Mouse (Mus musculus) embryonic facial prominence, embryonic 13.5 days (tissue): Measurements from ENCODE around the gene Foxj3. TPM values are rescaled to one million over a fixed set of nuclear protein-coding genes. Genes with fewer than 3 reads are reported as not detected.
"Not testable (repeated sequence)": the region's sequence is repeated elsewhere in the genome, so short reads cannot be mapped to it uniquely, and the experiment has no call there.

Experiments used
- ATAC-seq: fragments of 200-750 bp; cut with Nextera tagmentation; 2 replicates; pipeline ENCODE4 v1.8.0; 2017; ENCODE audit warnings: low read depth; ENCODE audit not compliant: insufficient number of reproducible peaks, insufficient read depth, low FRiP score, low TSS enrichment
- H3K27ac ChIP-seq: fragments of 300-500 bp; sonication (generic); 2 replicates; pipeline ENCODE4 v1.5.1; 2015; ENCODE audit warnings: moderate library complexity, mild to moderate bottlenecking, inconsistent platforms
- H3K27me3 ChIP-seq: fragments of 300-500 bp; sonication (generic); 2 replicates; pipeline ENCODE4 v1.6.1; 2015; ENCODE audit warnings: mild to moderate bottlenecking, inconsistent platforms
- H3K36me3 ChIP-seq: fragments of 300-500 bp; sonication (generic); 2 replicates; pipeline ENCODE4 v1.6.1; 2015; ENCODE audit warnings: mild to moderate bottlenecking, inconsistent platforms
- H3K4me1 ChIP-seq: fragments of 300-500 bp; sonication (generic); 2 replicates; pipeline ENCODE4 v1.6.1; 2015; ENCODE audit warnings: inconsistent platforms
- H3K4me2 ChIP-seq: fragments of 300-500 bp; sonication (generic); 2 replicates; pipeline ENCODE4 v1.6.1; 2015; ENCODE audit warnings: moderate library complexity, mild to moderate bottlenecking, inconsistent platforms
- H3K4me3 ChIP-seq: fragments of 300-500 bp; sonication (generic); 2 replicates; pipeline ENCODE4 v1.5.1; 2015; ENCODE audit warnings: mild to moderate bottlenecking, inconsistent platforms
- H3K9ac ChIP-seq: fragments of 300-500 bp; sonication (generic); 2 replicates; pipeline ENCODE4 v1.6.1; 2015; ENCODE audit warnings: mild to moderate bottlenecking, inconsistent platforms
- H3K9me3 ChIP-seq: fragments of 300-500 bp; sonication (generic); 2 replicates; pipeline ENCODE4 v1.6.1; 2016; ENCODE audit warnings: inconsistent platforms
- WGBS: fragments of 180-500 bp; shearing (Covaris S2); methylation state at CpG from one replicate; pipeline ENCODE4 v1.1.7; 2015; ENCODE audit warnings: mixed read lengths; 5-methylcytosine and 5-hydroxymethylcytosine counted together
- polyA plus RNA-seq: library from polyadenylated mRNA; unstranded; fragments of >200 nt; fragmentation: Nextera tagmentation; extraction: Ambion mirVana; gene quantifications from 2 replicates; pipeline ENCODE4 v1.2.1, GENCODE M21; 2015

Foxj3 gene
- polyA plus RNA-seq, 1 experiment from 2014 or later, result 27.1 TPM

DNA sequence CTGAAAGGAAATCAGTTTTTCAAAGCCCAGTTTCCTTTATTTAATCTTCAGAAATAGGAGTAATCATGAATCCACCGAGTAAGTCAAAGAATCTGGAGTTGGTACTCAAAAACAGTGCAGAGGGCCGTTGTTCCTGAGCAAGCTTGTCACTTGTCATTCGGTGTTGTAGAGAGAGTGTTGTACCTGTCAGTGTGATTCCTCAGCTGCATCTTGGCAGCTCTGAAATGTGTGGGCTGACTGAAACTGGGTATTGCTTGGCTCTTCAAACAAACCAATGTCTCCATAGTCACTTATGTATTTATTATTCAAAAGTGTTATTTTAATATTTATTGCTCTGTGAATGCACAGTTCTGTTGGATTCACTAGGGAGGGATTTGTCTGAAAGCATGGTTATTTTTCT lies 90.1 kb downstream of the Foxj3 start:
- ATAC-seq, result no peak
- Histone ChIP-seq H3K27me3 (no peaks in the 10 kb centered on the region), H3K36me3 (peaks cover 60% of the 10 kb centered on the region), H3K27ac (no peak overlapping the region), H3K4me2 (no peak overlapping the region), H3K9ac (no peak overlapping the region), H3K9me3 (no peaks in the 10 kb centered on the region), H3K4me1 (no peaks in the 10 kb centered on the region), H3K4me3 (no peak overlapping the region)
- WGBS, result 87% methylated on average over 3 of the region's 3 CpGs

DNA sequence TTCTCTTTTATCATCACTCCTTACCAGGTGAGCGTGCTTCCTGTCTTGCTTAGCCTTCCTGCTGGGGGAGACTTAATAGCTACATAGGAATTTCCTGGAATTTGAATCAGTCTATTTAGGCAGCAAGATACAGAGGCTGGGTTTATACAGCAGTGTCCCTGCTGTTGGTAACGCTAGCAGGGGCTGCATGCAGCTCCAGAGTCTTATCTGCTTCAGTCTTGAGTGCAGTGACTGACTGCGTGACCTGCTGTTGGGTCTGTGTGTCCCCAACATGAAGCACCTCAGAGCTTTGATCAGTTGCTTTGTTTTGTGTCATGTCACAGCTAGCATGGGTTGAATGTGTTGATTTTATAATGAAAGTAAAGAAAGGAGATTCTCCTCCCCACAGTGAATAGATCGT lies 90.5 kb downstream of the Foxj3 start:
- peaks cover 56% of the 10 kb centered on the region for H3K36me3 ChIP-seq

GRCm38 (mm10) chr4:119628363-119628762 lies 91.6 kb downstream of the Foxj3 start:
- peaks cover 46% of the 10 kb centered on the region for H3K36me3 ChIP-seq
- ATAC-seq, H3K27ac ChIP-seq, H3K9me3 ChIP-seq, H3K4me2 ChIP-seq, H3K4me3 ChIP-seq, H3K4me1 ChIP-seq, H3K27me3 ChIP-seq, H3K9ac ChIP-seq: not testable (repeated sequence)
- 88% methylated on average over 4 of the region's 4 CpGs for WGBS

More for the DNA sequence above, 90.5 kb downstream of the Foxj3 start:
- ATAC-seq, result no peak
- Histone ChIP-seq H3K9ac (no peak overlapping the region), H3K27me3 (no peaks in the 10 kb centered on the region), H3K4me3 (no peak overlapping the region), H3K27ac (no peak overlapping the region), H3K9me3 (no peaks in the 10 kb centered on the region), H3K4me1 (no peaks in the 10 kb centered on the region), H3K4me2 (no peak overlapping the region)
- 88% methylated on average over 4 of the region's 4 CpGs for WGBS

DNA sequence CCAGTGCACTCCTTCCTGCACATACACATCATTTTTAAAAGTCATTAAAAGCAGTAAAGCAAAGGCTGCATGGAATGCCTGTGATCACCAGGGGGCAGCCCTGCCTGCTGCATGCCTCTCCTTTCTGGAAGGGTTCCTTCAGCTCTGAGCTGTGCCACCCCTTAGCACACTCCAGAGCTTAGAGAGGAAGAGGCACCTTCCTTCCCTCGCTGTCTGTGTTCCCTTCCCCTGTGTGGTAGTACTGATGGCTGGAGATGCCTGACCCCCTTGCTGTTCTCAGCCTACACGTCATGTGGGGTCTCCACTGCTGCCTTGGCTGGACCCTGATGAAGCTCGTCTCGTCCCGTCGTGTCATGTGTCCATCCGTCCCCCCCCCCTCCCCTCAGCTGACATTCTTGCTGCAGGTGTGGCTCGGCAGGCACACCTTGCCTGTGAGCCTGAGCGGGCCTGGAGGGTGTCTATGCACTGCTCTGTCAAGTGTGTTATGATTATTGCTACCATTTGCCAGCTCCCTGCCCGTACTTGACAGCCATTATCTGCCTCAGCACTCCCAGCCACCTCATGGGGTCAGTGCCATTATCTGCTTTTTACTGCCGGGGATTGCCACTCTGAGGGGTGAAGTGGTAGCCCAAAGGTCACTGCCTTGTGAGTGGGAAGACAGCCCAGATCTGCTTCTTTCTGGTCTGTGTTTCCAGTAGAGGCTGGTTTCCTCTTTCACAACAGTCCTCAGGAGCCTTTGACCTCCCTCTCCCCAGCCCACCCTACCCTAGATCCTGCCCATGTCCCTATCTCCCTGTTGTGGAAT lies 94.5 kb downstream of the Foxj3 start:
- Histone ChIP-seq H3K4me3 (no peak overlapping the region), H3K9ac (no peak overlapping the region), H3K9me3 (no peaks in the 10 kb centered on the region), H3K27me3 (no peaks in the 10 kb centered on the region), H3K27ac (no peak overlapping the region), H3K4me2 (no peak overlapping the region), H3K36me3 (peaks cover 20% of the 10 kb centered on the region), H3K4me1 (peaks cover 8% of the 10 kb centered on the region; the same call in 1 of the 2 replicates)
- peak; percentile 54 for ATAC-seq
- WGBS, result 67% methylated on average over 11 of the region's 11 CpGs

DNA sequence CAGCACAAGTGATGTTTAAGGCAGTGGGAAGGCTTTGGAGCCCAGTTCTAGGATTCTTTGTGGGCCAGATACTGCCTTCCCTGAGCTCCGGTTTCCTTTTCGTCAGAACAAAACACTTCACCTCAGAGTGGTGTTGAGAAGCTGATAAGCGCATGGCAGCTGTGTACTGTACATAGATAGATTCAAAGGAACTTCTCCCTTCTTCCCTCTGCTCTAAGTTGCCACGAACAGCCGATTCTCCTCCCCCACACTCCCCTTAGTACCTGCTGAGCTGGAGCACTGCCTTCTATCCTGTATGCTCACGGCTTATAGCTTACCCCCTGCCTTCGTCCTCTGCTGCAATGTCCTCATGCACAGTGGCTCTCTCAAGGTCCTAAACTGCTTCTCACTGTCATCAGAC lies 95.9 kb downstream of the Foxj3 start:
- Histone ChIP-seq H3K4me1 (peaks cover 8% of the 10 kb centered on the region; the same call in 1 of the 2 replicates), H3K4me2 (no peak overlapping the region), H3K4me3 (no peak overlapping the region), H3K36me3 (peaks cover 12% of the 10 kb centered on the region), H3K27ac (no peak overlapping the region), H3K9me3 (no peaks in the 10 kb centered on the region), H3K27me3 (no peaks in the 10 kb centered on the region), H3K9ac (no peak overlapping the region)
- WGBS, result 73% methylated on average over 7 of the region's 7 CpGs
- ATAC-seq, result no peak

DNA sequence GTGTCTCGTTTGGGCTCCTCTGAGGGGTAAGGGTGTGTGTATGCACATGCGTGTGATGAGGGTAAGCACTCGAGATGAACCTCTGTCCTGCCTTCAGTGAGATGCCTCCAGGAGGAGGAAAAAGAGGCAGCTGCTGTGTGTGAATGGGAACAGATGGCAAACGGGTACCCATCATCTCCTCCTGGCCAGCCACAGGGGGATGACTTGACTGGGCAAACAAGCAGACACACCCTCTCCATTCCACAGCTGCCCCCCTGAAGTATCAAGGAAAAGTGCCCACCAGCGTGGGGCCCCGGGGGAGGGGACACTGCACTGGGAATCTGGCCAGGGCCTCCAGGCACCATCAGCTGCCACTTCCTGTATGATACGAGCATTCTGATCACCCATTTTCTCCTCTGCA lies 96.5 kb downstream of the Foxj3 start:
- ATAC-seq, result no peak
- WGBS, result 57% methylated on average over 7 of the region's 7 CpGs
- no peak overlapping the region for H3K9ac ChIP-seq
- H3K4me1 ChIP-seq, result peaks cover 8% of the 10 kb centered on the region; the same call in 1 of the 2 replicates
- no peak overlapping the region for H3K27ac ChIP-seq
- H3K36me3 ChIP-seq, result peaks cover 12% of the 10 kb centered on the region
- H3K4me3 ChIP-seq, result no peak overlapping the region
- H3K4me2 ChIP-seq, result no peak overlapping the region
- no peaks in the 10 kb centered on the region for H3K9me3 ChIP-seq
- no peaks in the 10 kb centered on the region for H3K27me3 ChIP-seq

DNA sequence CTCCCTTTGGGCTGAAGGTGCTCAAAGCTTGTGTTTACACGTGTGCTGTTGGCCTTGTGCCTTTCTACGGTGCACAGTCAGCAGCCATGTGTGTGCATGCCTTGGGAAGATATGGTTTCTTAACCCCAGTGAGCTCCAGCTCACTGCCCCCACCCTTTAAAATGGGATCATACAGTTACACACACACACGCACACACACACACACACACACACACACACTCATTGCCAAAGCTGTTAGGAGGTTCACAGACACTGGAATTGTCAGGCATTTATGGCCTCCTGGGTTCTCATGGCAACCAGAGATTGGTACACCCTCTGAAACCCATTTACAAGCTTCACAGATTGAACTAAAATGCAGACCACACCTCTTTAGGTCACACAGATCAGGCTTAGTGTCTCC lies 97.1 kb downstream of the Foxj3 start:
- H3K4me3 ChIP-seq, result no peak overlapping the region
- 81% methylated on average over 3 of the region's 3 CpGs for WGBS

GRCm38 (mm10) chr4:119634908-119635660 lies 98.3 kb downstream of the Foxj3 start:
- H3K9ac ChIP-seq, result no peak overlapping the region
- H3K4me1 ChIP-seq, result peaks cover 8% of the 10 kb centered on the region; the same call in 1 of the 2 replicates
- peaks cover 2% of the 10 kb centered on the region; the same call in 1 of the 2 replicates for H3K36me3 ChIP-seq
- no peaks in the 10 kb centered on the region for H3K27me3 ChIP-seq
- H3K4me3 ChIP-seq, result no peak overlapping the region
- 66% methylated on average over 6 of the region's 6 CpGs for WGBS
- no peak overlapping the region for H3K27ac ChIP-seq
- ATAC-seq, result no peak
- no peak overlapping the region for H3K4me2 ChIP-seq
- no peaks in the 10 kb centered on the region for H3K9me3 ChIP-seq

More for the DNA sequence above, 97.1 kb downstream of the Foxj3 start:
- no peak for ATAC-seq
- Histone ChIP-seq H3K4me2 (no peak overlapping the region), H3K9ac (no peak overlapping the region), H3K27ac (no peak overlapping the region), H3K4me1 (peaks cover 8% of the 10 kb centered on the region; the same call in 1 of the 2 replicates), H3K9me3 (no peaks in the 10 kb centered on the region), H3K36me3 (peaks cover 11% of the 10 kb centered on the region), H3K27me3 (no peaks in the 10 kb centered on the region)

DNA sequence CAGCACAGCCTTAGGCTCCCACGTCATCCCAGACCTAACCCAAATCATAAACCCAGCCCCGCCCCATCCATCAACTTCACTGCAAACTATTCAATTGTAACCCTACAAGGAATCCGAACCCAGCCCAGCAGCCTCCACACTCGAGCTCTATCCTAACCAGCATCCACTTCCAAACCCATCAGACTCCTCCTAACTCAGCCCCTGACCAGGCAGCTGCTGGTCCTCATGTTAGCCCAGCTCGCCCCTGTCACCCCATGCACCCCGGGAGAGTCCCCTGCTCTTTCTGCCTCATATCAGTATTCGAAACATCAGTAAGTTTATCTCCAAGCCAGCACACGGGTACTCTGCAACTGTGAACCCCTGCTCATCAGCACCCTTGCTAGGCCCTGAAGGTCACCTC lies 98.9 kb downstream of the Foxj3 start:
- H3K27me3 ChIP-seq, result no peaks in the 10 kb centered on the region
- H3K36me3 ChIP-seq, result no peaks in the 10 kb centered on the region
- ATAC-seq, result no peak
- H3K4me2 ChIP-seq, result no peak overlapping the region
- no peak overlapping the region for H3K27ac ChIP-seq
- 75% methylated on average over 8 of the region's 8 CpGs for whole genome bisulfite sequencing
- no peaks in the 10 kb centered on the region for H3K9me3 ChIP-seq
- no peak overlapping the region for H3K4me3 ChIP-seq
- H3K4me1 ChIP-seq, result peaks cover 8% of the 10 kb centered on the region; the same call in 1 of the 2 replicates
- no peak overlapping the region for H3K9ac ChIP-seq

- H3K9ac ChIP-seq, result no peak overlapping the region
- ATAC-seq, result no peak
- H3K9me3 ChIP-seq, result no peaks in the 10 kb centered on the region
- 87% methylated on average over 7 of the region's 7 CpGs for WGBS
- H3K27ac ChIP-seq, result no peak overlapping the region
- no peaks in the 10 kb centered on the region for H3K27me3 ChIP-seq
- H3K36me3 ChIP-seq, result no peaks in the 10 kb centered on the region
- H3K4me3 ChIP-seq, result no peak overlapping the region
- H3K4me1 ChIP-seq, result peaks cover 8% of the 10 kb centered on the region; the same call in 1 of the 2 replicates
- H3K4me2 ChIP-seq, result no peak overlapping the region
These were observed 99.9 kb downstream of the Foxj3 start for GRCm38 (mm10) chr4:119636731-119637130.

- Histone ChIP-seq H3K36me3 (no peaks in the 10 kb centered on the region), H3K4me1 (peaks cover 8% of the 10 kb centered on the region; the same call in 1 of the 2 replicates), H3K27ac (no peak within 1 kb of the TSS), H3K4me2 (no peak within 1 kb of the TSS), H3K4me3 (no peak within 1 kb of the TSS), H3K9ac (no peak within 1 kb of the TSS), H3K27me3 (no peaks in the 10 kb centered on the region), H3K9me3 (no peaks in the 10 kb centered on the region)
- 67% methylated on average over 4 of the region's 4 CpGs for WGBS
- ATAC-seq, result no peak
These were observed 100.5 kb downstream of the Foxj3 start, which contains the start of gene Guca2a for GRCm38 (mm10) chr4:119637176-119637845. Gene Guca2a (plus strand): TSS chr4:119637704.
